Mouse (Mus musculus) erythroblast, embryonic 14.5 days (primary cell): ENCODE data around the gene Wdr20.

ENCODE experiments used
- GATA1 ChIP-seq: IDR thresholded peaks from 2 replicates; pipeline ENCODE4 v1.6.1; 2012; ENCODE audit warnings: low read length, inconsistent platforms, mixed read lengths
- TAL1 ChIP-seq: IDR thresholded peaks from 3 replicates; pipeline ENCODE4 v1.6.1; 2012; ENCODE audit warnings: low read length, inconsistent platforms, mixed read lengths

DNA sequence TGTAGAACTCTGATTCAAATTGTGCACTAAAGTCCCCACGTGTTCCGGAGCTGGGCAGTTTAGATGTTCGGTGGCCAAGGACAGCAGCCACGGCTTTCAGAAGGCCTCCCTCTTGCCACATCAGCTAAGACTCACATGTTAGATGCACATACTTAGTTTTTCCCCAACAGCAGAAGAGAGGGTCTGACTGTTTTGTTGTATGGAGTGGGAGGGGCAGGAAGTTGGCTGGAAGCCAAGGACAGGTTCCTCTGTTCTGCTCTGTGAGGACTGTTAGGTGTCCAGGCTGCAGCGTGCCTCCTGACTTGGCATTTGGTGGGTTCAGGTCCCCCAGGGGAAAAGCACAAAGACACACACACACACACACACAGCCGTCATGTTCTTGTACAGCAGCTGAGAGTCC is 57.3 kb downstream of the Wdr20 start:
- TF ChIP-seq GATA1 (no peak), TAL1 (no peak)
